Mouse (Mus musculus) bone marrow, adult 2 months (tissue): ENCODE measurements around the gene 5730507C01Rik. TPM values are rescaled to one million over a fixed set of nuclear protein-coding genes. Genes with fewer than 3 reads are reported as not detected.
"Not testable (repeated sequence)": the region's sequence is repeated elsewhere in the genome, so short reads cannot be mapped to it uniquely, and the experiment has no call there.

Source experiments
- H3K27ac ChIP-seq: fragments of 200-500 bp; 2 replicates; pipeline ENCODE4 v1.5.1; 2012; ENCODE audit warnings: low read depth, mild to moderate bottlenecking, control low read depth, inconsistent platforms, low read length; ENCODE audit not compliant: control insufficient read depth, poor library complexity, insufficient read depth
- H3K4me1 ChIP-seq: fragments of 200-500 bp; 2 replicates; pipeline ENCODE4 v1.6.1; 2011; ENCODE audit warnings: low read length; ENCODE audit not compliant: control insufficient read depth, insufficient read depth
- H3K4me3 ChIP-seq: fragments of 200-500 bp; replicated peaks from 2 replicates; pipeline ENCODE3; 2011; ENCODE audit warnings: mild to moderate bottlenecking, low read depth, low read length, control low read depth; ENCODE audit not compliant: control insufficient read depth
- CTCF ChIP-seq: fragments of 200-500 bp; IDR thresholded peaks from 2 replicates; pipeline ENCODE4 v1.5.1; 2011; ENCODE audit warnings: low read length, control low read depth; ENCODE audit not compliant: control insufficient read depth, insufficient read depth
- POLR2A ChIP-seq: fragments of 200-500 bp; IDR thresholded peaks from 2 replicates; pipeline ENCODE4 v1.6.1; 2011; ENCODE audit warnings: low read depth, mild to moderate bottlenecking, control low read depth, low read length, borderline replicate concordance; ENCODE audit not compliant: control insufficient read depth
- WGBS: fragments of 180-500 bp; shearing (Covaris S2); methylation state at CpG from one replicate; pipeline ENCODE4 v1.1.7; 2018; 5-methylcytosine and 5-hydroxymethylcytosine counted together
- polyA plus RNA-seq: library from polyadenylated mRNA; stranded (reverse); fragments of >200 nt; gene quantifications from 2 replicates; pipeline ENCODE4 v1.2.4, GENCODE M21; 2011; ENCODE audit warnings: low replicate concordance; ENCODE audit not compliant: missing spikeins, insufficient read depth, insufficient read length

Gene 5730507C01Rik
- polyA plus RNA-seq: 0.60 TPM in 1 of 2 replicates, not detected in the other

GRCm38 (mm10) chr12:18514171-18514570 is at the start of gene 5730507C01Rik:
5730507C01Rik (plus strand) TSS chr12:18514510.
- H3K4me1 ChIP-seq: no peaks in the 10 kb centered on the region
- no peak for TF ChIP-seq POLR2A
- no peak for TF ChIP-seq CTCF
- 18% methylated on average over 35 of the region's 36 CpGs for WGBS
- no peak within 1 kb of the TSS for H3K4me3 ChIP-seq
- no peak within 1 kb of the TSS for H3K27ac ChIP-seq

DNA sequence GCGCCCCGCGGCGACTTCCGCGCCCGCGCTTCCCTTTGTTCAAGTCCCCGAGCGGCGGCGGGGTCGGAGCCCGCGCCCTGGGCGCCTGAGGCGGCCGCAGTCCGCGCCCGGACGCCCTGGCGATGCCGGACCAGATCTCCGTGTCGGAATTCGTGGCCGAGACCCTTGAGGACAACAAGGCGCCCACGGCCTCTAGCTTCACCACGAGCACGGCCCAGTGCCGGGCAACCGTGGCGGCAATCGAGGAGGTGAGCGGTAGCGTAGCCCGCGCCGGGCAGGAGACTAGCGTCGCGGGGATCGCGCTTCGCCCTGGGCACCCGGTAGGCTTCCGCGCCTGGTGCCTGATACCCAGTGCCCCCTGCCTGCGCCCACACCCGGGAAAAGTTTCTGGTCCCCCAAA is 306 bp downstream of the 5730507C01Rik start:
- H3K27ac ChIP-seq, H3K4me1 ChIP-seq, H3K4me3 ChIP-seq: not testable (repeated sequence)
- 20% methylated on average over 52 of the region's 52 CpGs for WGBS

DNA sequence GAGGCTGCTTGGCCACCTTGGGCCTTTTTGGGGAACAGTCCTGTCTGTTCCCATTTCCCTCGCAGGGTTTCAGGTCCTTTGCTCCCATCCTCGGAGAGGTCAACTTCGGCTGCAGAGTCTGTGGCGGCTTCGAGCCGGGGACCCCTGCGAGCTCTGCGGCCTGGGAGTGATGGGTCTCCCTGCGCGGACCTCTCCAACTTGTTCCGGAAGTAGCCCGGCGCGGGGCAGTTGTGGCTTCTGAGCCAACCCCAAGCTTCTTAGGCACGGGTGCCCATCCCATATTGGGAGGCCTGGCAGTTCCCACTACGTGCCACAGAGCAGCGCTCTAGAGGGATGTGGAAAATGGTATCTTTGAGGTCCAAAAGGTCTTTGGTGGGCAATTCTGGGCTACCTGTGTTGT is 767 bp downstream of the 5730507C01Rik start:
- H3K4me3 ChIP-seq, H3K27ac ChIP-seq, H3K4me1 ChIP-seq: not testable (repeated sequence)
- 20% methylated on average over 17 of the region's 17 CpGs for WGBS
